Mouse (Mus musculus) forebrain, embryonic 16.5 days (tissue): ENCODE results near the gene Vwce. TPM values are rescaled to one million over a fixed set of nuclear protein-coding genes. Genes with fewer than 3 reads are reported as not detected.

Experiments used
- ATAC-seq: fragments of 200-750 bp; cut with Nextera tagmentation; 2 replicates; pipeline ENCODE4 v1.8.0; 2017; ENCODE audit warnings: mild to moderate bottlenecking, moderate library complexity
- H3K27ac ChIP-seq: fragments of 300-500 bp; sonication (generic); 2 replicates; pipeline ENCODE4 v1.5.1; 2014; ENCODE audit warnings: low read length, control low read depth
- H3K27me3 ChIP-seq: fragments of 300-500 bp; sonication (generic); replicated peaks from 2 replicates; pipeline ENCODE4 v1.6.1; 2014; ENCODE audit warnings: low read length; ENCODE audit not compliant: control insufficient read depth, insufficient read depth
- H3K36me3 ChIP-seq: fragments of 300-500 bp; sonication (generic); 2 replicates; pipeline ENCODE4 v1.6.1; 2014; ENCODE audit not compliant: control insufficient read depth, insufficient read depth
- H3K4me1 ChIP-seq: fragments of 300-500 bp; sonication (generic); replicated peaks from 2 replicates; pipeline ENCODE4 v1.6.1; 2014; ENCODE audit warnings: low read length; ENCODE audit not compliant: control insufficient read depth, insufficient read depth
- H3K4me2 ChIP-seq: fragments of 300-500 bp; sonication (generic); 2 replicates; pipeline ENCODE4 v1.6.1; 2014; ENCODE audit warnings: mild to moderate bottlenecking, low read length, control low read depth
- H3K4me3 ChIP-seq: fragments of 300-500 bp; sonication (generic); replicated peaks from 2 replicates; pipeline ENCODE4 v1.5.1; 2014; ENCODE audit warnings: mild to moderate bottlenecking, low read length, control low read depth
- H3K9ac ChIP-seq: fragments of 300-500 bp; sonication (generic); replicated peaks from 2 replicates; pipeline ENCODE4 v1.6.1; 2014; ENCODE audit warnings: low read depth, low read length, control low read depth
- H3K9me3 ChIP-seq: fragments of 300-500 bp; sonication (generic); 2 replicates; pipeline ENCODE4 v1.6.1; 2016; ENCODE audit warnings: low read length; ENCODE audit not compliant: control insufficient read depth
- WGBS: fragments of 180-500 bp; shearing (Covaris S2); extraction: QIAGEN DNeasy Blood & Tissue Kit; methylation state at CpG from one replicate; pipeline ENCODE4 v1.1.7; 2014; 5-methylcytosine and 5-hydroxymethylcytosine counted together
- polyA plus RNA-seq: library from polyadenylated mRNA; unstranded; fragments of >200 nt; fragmentation: Nextera tagmentation; extraction: Ambion mirVana; gene quantifications from 2 replicates; pipeline ENCODE4 v1.2.1, GENCODE M21; 2015

The Vwce gene
- polyA plus RNA-seq, 1 experiment from 2014 or later: 0.81 TPM

DNA sequence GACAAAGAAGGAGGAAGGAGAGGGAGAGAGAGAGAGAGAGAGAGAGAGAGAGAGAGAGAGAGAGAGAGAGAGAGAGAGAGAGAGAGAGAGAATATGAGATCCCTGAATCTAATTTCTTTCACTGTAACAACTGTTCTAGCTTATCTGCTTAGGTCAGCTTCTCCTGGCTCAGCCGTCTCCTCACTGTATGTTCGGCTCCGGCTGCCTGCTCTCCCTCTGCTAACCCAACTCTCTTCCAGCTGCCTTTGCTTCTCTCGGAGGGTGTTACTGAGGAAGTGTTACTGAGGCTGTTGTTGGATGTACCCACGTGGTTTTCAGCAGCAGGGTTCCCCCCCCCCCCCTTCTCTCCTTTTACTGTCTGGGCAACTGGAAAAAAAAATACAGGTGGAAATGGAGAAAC is 6.1 kb downstream of the Vwce start:
- no peak overlapping the region for H3K4me2 ChIP-seq
- H3K27me3 ChIP-seq: no peaks in the 10 kb centered on the region
- H3K27ac ChIP-seq: no peak overlapping the region
- H3K36me3 ChIP-seq: no peaks in the 10 kb centered on the region
- peaks cover 3% of the 10 kb centered on the region for H3K4me1 ChIP-seq
- WGBS: 17% methylated on average over 5 of the region's 5 CpGs
- no peak; the same call in 1 of the 2 replicates for ATAC-seq
- H3K9me3 ChIP-seq: no peaks in the 10 kb centered on the region
- no peak overlapping the region for H3K9ac ChIP-seq
- no peak overlapping the region for H3K4me3 ChIP-seq

DNA sequence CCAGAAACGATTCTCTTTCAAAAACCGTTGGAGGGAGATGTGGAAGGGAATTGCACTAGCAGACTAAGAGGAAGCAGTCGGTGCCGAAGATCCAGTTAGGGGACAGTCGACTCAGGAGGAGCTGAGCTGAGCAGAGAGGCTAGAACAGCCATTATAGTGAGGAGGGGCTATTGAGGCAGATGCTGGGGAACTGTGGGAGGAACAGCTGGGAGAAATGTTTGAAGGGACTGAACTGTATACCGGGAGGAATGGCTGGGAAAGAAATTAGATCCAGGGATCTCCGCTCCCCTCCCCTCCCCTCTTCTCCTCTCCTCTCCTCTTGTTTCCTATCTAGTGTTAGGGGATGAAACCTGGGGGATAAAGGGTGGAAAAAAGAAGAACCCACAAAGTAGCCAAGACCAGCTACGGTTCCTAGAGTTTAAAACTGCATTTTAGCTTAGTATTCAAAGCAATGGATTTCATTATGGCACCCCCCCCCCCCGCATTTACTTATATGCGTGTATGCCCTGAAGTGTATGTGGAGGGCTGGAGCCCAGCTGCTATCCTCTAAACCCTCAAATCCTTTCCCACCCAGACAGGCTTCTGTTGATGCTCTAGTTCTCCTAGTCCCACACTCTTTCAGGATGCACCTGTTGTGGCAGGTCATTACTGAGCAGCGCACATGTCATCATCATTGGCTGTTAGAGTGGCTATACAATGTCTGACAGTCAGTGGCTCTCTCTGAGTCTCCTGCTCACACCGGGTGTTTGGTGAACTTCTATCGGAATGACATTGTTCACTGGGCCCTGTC is 6.8 kb downstream of the Vwce start:
- Histone ChIP-seq H3K4me2 (no peak overlapping the region), H3K27ac (no peak overlapping the region), H3K4me1 (no peaks in the 10 kb centered on the region), H3K9ac (no peak overlapping the region), H3K27me3 (no peaks in the 10 kb centered on the region), H3K9me3 (no peaks in the 10 kb centered on the region), H3K4me3 (no peak overlapping the region), H3K36me3 (no peaks in the 10 kb centered on the region)
- no peak for ATAC-seq
- WGBS: 55% methylated on average over 13 of the region's 13 CpGs

GRCm38 (mm10) chr19:10645616-10646015 is 11.6 kb downstream of the Vwce start:
- no peak overlapping the region for H3K9ac ChIP-seq
- H3K27me3 ChIP-seq: no peaks in the 10 kb centered on the region
- no peaks in the 10 kb centered on the region for H3K36me3 ChIP-seq
- H3K4me1 ChIP-seq: no peaks in the 10 kb centered on the region
- no peaks in the 10 kb centered on the region for H3K9me3 ChIP-seq
- H3K4me2 ChIP-seq: no peak overlapping the region
- H3K4me3 ChIP-seq: no peak overlapping the region
- H3K27ac ChIP-seq: no peak overlapping the region
- ATAC-seq: no peak
- whole genome bisulfite sequencing: 84% methylated on average over 2 of the region's 2 CpGs

GRCm38 (mm10) chr19:10648156-10648555 is 14.1 kb downstream of the Vwce start:
- no peak for ATAC-seq
- H3K9me3 ChIP-seq: no peaks in the 10 kb centered on the region
- 80% methylated on average over 8 of the region's 8 CpGs for WGBS

GRCm38 (mm10) chr19:10656058-10656457 is 22.0 kb downstream of the Vwce start:
- Histone ChIP-seq H3K9me3 (no peaks in the 10 kb centered on the region), H3K4me2 (no peak overlapping the region), H3K36me3 (no peaks in the 10 kb centered on the region), H3K27ac (no peak overlapping the region), H3K27me3 (no peaks in the 10 kb centered on the region), H3K4me3 (no peak overlapping the region), H3K4me1 (no peaks in the 10 kb centered on the region), H3K9ac (no peak overlapping the region)
- ATAC-seq: no peak
- 63% methylated on average over 3 of the region's 3 CpGs for WGBS

More at GRCm38 (mm10) chr19:10648156-10648555, 14.1 kb downstream of the Vwce start:
- no peaks in the 10 kb centered on the region for H3K27me3 ChIP-seq
- H3K4me3 ChIP-seq: no peak overlapping the region
- no peak overlapping the region for H3K9ac ChIP-seq
- H3K4me2 ChIP-seq: no peak overlapping the region
- no peak overlapping the region for H3K27ac ChIP-seq
- no peaks in the 10 kb centered on the region for H3K36me3 ChIP-seq
- no peaks in the 10 kb centered on the region for H3K4me1 ChIP-seq

GRCm38 (mm10) chr19:10657742-10658141 is 23.7 kb downstream of the Vwce start:
- Histone ChIP-seq H3K9ac (no peak overlapping the region), H3K27ac (no peak overlapping the region), H3K4me2 (no peak overlapping the region), H3K9me3 (no peaks in the 10 kb centered on the region), H3K4me1 (no peaks in the 10 kb centered on the region), H3K36me3 (no peaks in the 10 kb centered on the region), H3K27me3 (no peaks in the 10 kb centered on the region), H3K4me3 (no peak overlapping the region)
- no peak for ATAC-seq
- WGBS: 84% methylated on average over 5 of the region's 5 CpGs

GRCm38 (mm10) chr19:10658406-10658805 is 24.4 kb downstream of the Vwce start:
- no peak for ATAC-seq
- no peaks in the 10 kb centered on the region for H3K4me1 ChIP-seq

GRCm38 (mm10) chr19:10661373-10661772 is 27.4 kb downstream of the Vwce start:
- Histone ChIP-seq H3K27ac (no peak overlapping the region), H3K4me1 (no peaks in the 10 kb centered on the region), H3K4me2 (no peak overlapping the region), H3K27me3 (no peaks in the 10 kb centered on the region), H3K4me3 (no peak overlapping the region), H3K9ac (no peak overlapping the region), H3K36me3 (no peaks in the 10 kb centered on the region), H3K9me3 (no peaks in the 10 kb centered on the region)
- ATAC-seq: no peak
- 75% methylated on average over 5 of the region's 5 CpGs for WGBS

More at GRCm38 (mm10) chr19:10658406-10658805, 24.4 kb downstream of the Vwce start:
- Histone ChIP-seq H3K9ac (no peak overlapping the region), H3K27me3 (no peaks in the 10 kb centered on the region), H3K4me3 (no peak overlapping the region), H3K4me2 (no peak overlapping the region), H3K36me3 (no peaks in the 10 kb centered on the region), H3K9me3 (no peaks in the 10 kb centered on the region), H3K27ac (no peak overlapping the region)
- WGBS: 66% methylated on average over 2 of the region's 2 CpGs

GRCm38 (mm10) chr19:10661919-10662318 is 27.9 kb downstream of the Vwce start:
- ATAC-seq: no peak
- no peak overlapping the region for H3K27ac ChIP-seq
- 76% methylated on average over 2 of the region's 2 CpGs for WGBS

More at GRCm38 (mm10) chr19:10661919-10662318, 27.9 kb downstream of the Vwce start:
- no peak overlapping the region for H3K9ac ChIP-seq
- no peaks in the 10 kb centered on the region for H3K27me3 ChIP-seq
- no peaks in the 10 kb centered on the region for H3K36me3 ChIP-seq
- H3K9me3 ChIP-seq: no peaks in the 10 kb centered on the region
- H3K4me3 ChIP-seq: no peak overlapping the region
- no peaks in the 10 kb centered on the region for H3K4me1 ChIP-seq
- no peak overlapping the region for H3K4me2 ChIP-seq
